Mouse (Mus musculus) megakaryocyte progenitor cell, adult 5-6 weeks (primary cell): ENCODE data around the gene Eng. TPM values are rescaled to one million over a fixed set of nuclear protein-coding genes. Genes with fewer than 3 reads are reported as not detected.

ENCODE experiments used
- ATAC-seq: replicated peaks from 2 replicates; pipeline ENCODE4 v1.8.0; 2016; ENCODE audit warnings: mild to moderate bottlenecking, moderate TSS enrichment, inconsistent platforms; ENCODE audit not compliant: poor library complexity
- total RNA-seq, 2 experiments: library from RNA; stranded (forward) in 1 of 2; stranded (reverse) in 1 of 2; fragments of 157-497, 149-512 nt in 1 of 2; fragments of 200-1000 nt in 1 of 2; gene quantifications; 2 replicates each; pipeline versions ENCODE4 v1.2.3 to v1.2.4; 2015 to 2017

Gene Eng
- total RNA-seq, 2 experiments from 2014 or later, result 8.5 to 15.5 TPM

GRCm38 (mm10) chr2:32724832-32725790, 78.7 kb downstream of the Eng start:
- no peak for ATAC-seq

GRCm38 (mm10) chr2:32727435-32727834, 81.0 kb downstream of the Eng start:
- ATAC-seq, result peak; percentile 100

GRCm38 (mm10) chr2:32728463-32728862, 82.1 kb downstream of the Eng start:
- no peak for ATAC-seq

GRCm38 (mm10) chr2:32729547-32729946, 83.2 kb downstream of the Eng start:
- ATAC-seq, result no peak

- ATAC-seq, result no peak
These were observed 84.5 kb downstream of the Eng start for GRCm38 (mm10) chr2:32730854-32731253.

GRCm38 (mm10) chr2:32731911-32732310, 85.5 kb downstream of the Eng start:
- ATAC-seq, result no peak

Other genes starting within 250 kb of the Eng start
- gene Naif1, start 196.1 kb upstream of the Eng start, total RNA-seq (2015), result 1.5 and 1.9 TPM in 2 replicates
- 3.5 TPM in 2 replicates for gene Naif1, start 196.1 kb upstream of the Eng start, total RNA-seq (2017)
- gene Slc25a25, start 195.2 kb upstream of the Eng start, total RNA-seq (2015), result 5.2 and 6.4 TPM in 2 replicates
- gene Slc25a25, start 195.2 kb upstream of the Eng start, total RNA-seq (2017), result 10.7 and 11.5 TPM in 2 replicates
- 1.9 and 2.9 TPM in 2 replicates for gene Fam102a, start 111.3 kb upstream of the Eng start, total RNA-seq (2015)
- 1.9 and 2.2 TPM in 2 replicates for gene Fam102a, start 111.3 kb upstream of the Eng start, total RNA-seq (2017)
- gene Dpm2, start 75.7 kb upstream of the Eng start, total RNA-seq (2015), result 76.6 and 87.2 TPM in 2 replicates
- 26.5 and 32.3 TPM in 2 replicates for gene Dpm2, start 75.7 kb upstream of the Eng start, total RNA-seq (2017)
- not detected in 2 replicates for gene Pip5kl1, start 71.8 kb upstream of the Eng start, total RNA-seq (2015)
- gene Pip5kl1, start 71.8 kb upstream of the Eng start, total RNA-seq (2017), result not detected in 2 replicates
- gene 9430097D07Rik, start 70.9 kb upstream of the Eng start, total RNA-seq (2015), result not detected in 2 replicates
- gene 9430097D07Rik, start 70.9 kb upstream of the Eng start, total RNA-seq (2017), result not detected in 2 replicates
- 26.2 and 33.1 TPM in 2 replicates for gene St6galnac4, start 59.5 kb upstream of the Eng start, total RNA-seq (2015)
- 38.7 and 40.4 TPM in 2 replicates for gene St6galnac4, start 59.5 kb upstream of the Eng start, total RNA-seq (2017)
- gene St6galnac6, start 46.9 kb upstream of the Eng start, total RNA-seq (2015), result 7.9 and 9.4 TPM in 2 replicates
- 19.0 and 24.4 TPM in 2 replicates for gene St6galnac6, start 46.9 kb upstream of the Eng start, total RNA-seq (2017)
- gene Ak1, start 24.8 kb upstream of the Eng start, total RNA-seq (2015), result 0.12 and 1.8 TPM in 2 replicates
- gene Ak1, start 24.8 kb upstream of the Eng start, total RNA-seq (2017), result 0.12 and 0.14 TPM in 2 replicates
- 18.0 and 19.1 TPM in 2 replicates for gene Fpgs, start 57.5 kb downstream of the Eng start, total RNA-seq (2015)
- gene Fpgs, start 57.5 kb downstream of the Eng start, total RNA-seq (2017), result 20.7 and 27.4 TPM in 2 replicates
- gene Cdk9, start 66.5 kb downstream of the Eng start, total RNA-seq (2015), result 63.4 and 79.2 TPM in 2 replicates
- gene Cdk9, start 66.5 kb downstream of the Eng start, total RNA-seq (2017), result 39.3 and 42.5 TPM in 2 replicates
- gene Sh2d3c, start 74.5 kb downstream of the Eng start, total RNA-seq (2015), result 18.2 and 19.9 TPM in 2 replicates
- gene Sh2d3c, start 74.5 kb downstream of the Eng start, total RNA-seq (2017), result 10.3 and 10.7 TPM in 2 replicates
- gene 6330409D20Rik, start 94.4 kb downstream of the Eng start, total RNA-seq (2015), result not detected in 2 replicates
- not detected in 2 replicates for gene 6330409D20Rik, start 94.4 kb downstream of the Eng start, total RNA-seq (2017)
- gene Tor2a, start 110.6 kb downstream of the Eng start, total RNA-seq (2015), result 25.1 and 26.7 TPM in 2 replicates
- 16.2 and 24.5 TPM in 2 replicates for gene Tor2a, start 110.6 kb downstream of the Eng start, total RNA-seq (2017)
- 0.12 TPM in 1 of 2 replicates, not detected in the other for gene Ttc16, start 129.0 kb downstream of the Eng start, total RNA-seq (2015)
- gene Ttc16, start 129.0 kb downstream of the Eng start, total RNA-seq (2017), result 0.41 TPM in 1 of 2 replicates, not detected in the other
- 2.7 and 2.9 TPM in 2 replicates for gene Ptrh1, start 129.2 kb downstream of the Eng start, total RNA-seq (2015)
- gene Ptrh1, start 129.2 kb downstream of the Eng start, total RNA-seq (2017), result 1.4 TPM in 2 replicates
- not detected in 2 replicates for gene Cfap157, start 137.8 kb downstream of the Eng start, total RNA-seq (2015)
- gene Cfap157, start 137.8 kb downstream of the Eng start, total RNA-seq (2017), result not detected in 2 replicates
- 2.9 and 4.7 TPM in 2 replicates for gene Stxbp1, start 200.7 kb downstream of the Eng start, total RNA-seq (2015)
- 1.6 and 3.7 TPM in 2 replicates for gene Stxbp1, start 200.7 kb downstream of the Eng start, total RNA-seq (2017)
- gene Fam129b, start 229.5 kb downstream of the Eng start, total RNA-seq (2015), result 3.3 and 3.5 TPM in 2 replicates
- 6.5 and 6.8 TPM in 2 replicates for gene Fam129b, start 229.5 kb downstream of the Eng start, total RNA-seq (2017)